In genomic region chr7:102573174-102573830, GRCm38 (mm10) we compare ENCODE assay signal across 29 mouse cellular contexts. TPM values are rescaled to one million over a fixed set of nuclear protein-coding genes. Genes with fewer than 3 reads are reported as not detected.
DNase-seq lines count a peak whose midpoint lies in the region; ATAC-seq and TF ChIP-seq lines count a peak whose summit lies in the region.
"Had no signal": no experiment of that assay in that cellular context is flagged by ENCODE, and none has a peak within 500 bp of the region (broad histone marks: within the 10 kb centered on the region; RNA-seq: fewer than 3 reads in every experiment).

No protein-coding gene starts in this region.

- intact Hi-C loops in heart, postnatal 10 days (cut with DNase I), result no loop called here

- no peak overlapping the region for H3K4me3 ChIP-seq in heart, embryonic 10.5 days
- no peak overlapping the region for H3K4me3 ChIP-seq in midbrain, embryonic 11.5 days (ENCODE audit: low read depth, low read length)
- H3K4me3 ChIP-seq in liver, embryonic 12.5 days, result no peak overlapping the region
- H3K4me3 ChIP-seq: embryonic facial prominence, embryonic 12.5 days; erythroblast, embryonic 14.5 days; heart, adult 2 months; heart, embryonic 15.5 days; limb, embryonic 12.5 days; liver, embryonic 13.5 days; lung, embryonic 15.5 days had no signal

- H3K4me2 ChIP-seq in midbrain, embryonic 11.5 days, result no peak overlapping the region
- H3K4me2 ChIP-seq in liver, embryonic 12.5 days, result no peak overlapping the region
- H3K4me2 ChIP-seq: embryonic facial prominence, embryonic 12.5 days; heart, embryonic 15.5 days; limb, embryonic 12.5 days; liver, embryonic 13.5 days; lung, embryonic 15.5 days had no signal

- peak; percentile 54 for DNase-seq in heart, embryonic 10.5 days (ENCODE audit: low spot score)
- no peak for DNase-seq in heart, postnatal 10 days
- peak; percentile 59 for DNase-seq in brain, embryonic 14.5 days (ENCODE audit: low read depth)
- DNase-seq in embryo, embryonic 10.5 days (ENCODE audit: low spot score), result peak; percentile 56
- peak; percentile 91 for DNase-seq in midbrain, embryonic 11.5 days (ENCODE audit: low spot score, missing footprints)
- no peak for DNase-seq in spleen, postnatal 14 days (ENCODE audit: low spot score in 2 of 2)
- no peak for DNase-seq in thymus, postnatal 4 days
- DNase-seq: adrenal gland, postnatal 10 days; cerebellum, adult 11 months; gastrocnemius, postnatal 25 days; heart, adult 2 months; kidney, adult 11 months; liver, embryonic 13.5 days; spleen, adult 18-20 months had no signal

- no peaks in the 10 kb centered on the region for H3K36me3 ChIP-seq in heart, embryonic 10.5 days
- H3K36me3 ChIP-seq in midbrain, embryonic 11.5 days (ENCODE audit: control insufficient read depth, insufficient read depth, low read length), result no peaks in the 10 kb centered on the region
- H3K36me3 ChIP-seq in liver, embryonic 12.5 days, result no peaks in the 10 kb centered on the region
- H3K36me3 ChIP-seq: embryonic facial prominence, embryonic 12.5 days; heart, embryonic 15.5 days; limb, embryonic 12.5 days; liver, embryonic 13.5 days; lung, embryonic 15.5 days had no signal

- TF ChIP-seq POLR2A in brain, embryonic 14.5 days (IDR thresholded peaks at IDR 0.05; ENCODE audit: borderline replicate concordance, extremely low read depth, insufficient read depth, insufficient read length, poor library complexity, severe bottlenecking), result no peak

- H3K9me3 ChIP-seq in heart, embryonic 10.5 days, result no peaks in the 10 kb centered on the region
- H3K9me3 ChIP-seq in midbrain, embryonic 11.5 days (ENCODE audit: control insufficient read depth, low read length), result no peaks in the 10 kb centered on the region
- no peaks in the 10 kb centered on the region for H3K9me3 ChIP-seq in liver, embryonic 12.5 days (replicated peaks)
- H3K9me3 ChIP-seq: embryonic facial prominence, embryonic 12.5 days; heart, embryonic 15.5 days; limb, embryonic 12.5 days; liver, embryonic 13.5 days; lung, embryonic 15.5 days had no signal

- WGBS in heart, embryonic 10.5 days, result 67% methylated on average over 3 of the region's 3 CpGs
- 27% methylated on average over 3 of the region's 3 CpGs for WGBS in midbrain, embryonic 11.5 days
- WGBS in liver, embryonic 12.5 days (ENCODE audit: insufficient replicate concordance), result 75% methylated on average over 3 of the region's 3 CpGs

- peak; percentile 89 for ATAC-seq in midbrain, embryonic 11.5 days (ENCODE audit: low FRiP score)
- ATAC-seq in liver, embryonic 12.5 days, result no peak

- H3K27ac ChIP-seq in heart, embryonic 10.5 days, result no peak overlapping the region
- H3K27ac ChIP-seq in midbrain, embryonic 11.5 days (ENCODE audit: low read depth, low read length), result peak overlapping the region; percentile 57; the same call in 1 of the 2 replicates
- H3K27ac ChIP-seq in liver, embryonic 12.5 days, result no peak overlapping the region
- H3K27ac ChIP-seq: embryonic facial prominence, embryonic 12.5 days; heart, adult 2 months; heart, embryonic 15.5 days; limb, embryonic 12.5 days; liver, embryonic 13.5 days; lung, embryonic 15.5 days; macrophage had no signal

- H3K4me1 ChIP-seq in heart, embryonic 10.5 days, result no peaks in the 10 kb centered on the region
- H3K4me1 ChIP-seq in midbrain, embryonic 11.5 days (ENCODE audit: control insufficient read depth, insufficient read depth, low read length), result peaks cover 5% of the 10 kb centered on the region; the same call in 1 of the 2 replicates
- no peaks in the 10 kb centered on the region for H3K4me1 ChIP-seq in liver, embryonic 12.5 days
- H3K4me1 ChIP-seq: embryonic facial prominence, embryonic 12.5 days; heart, embryonic 15.5 days; limb, embryonic 12.5 days; liver, embryonic 13.5 days; lung, embryonic 15.5 days had no signal

- H3K9ac ChIP-seq in midbrain, embryonic 11.5 days (ENCODE audit: low read length), result no peak overlapping the region
- H3K9ac ChIP-seq in liver, embryonic 12.5 days, result no peak overlapping the region
- H3K9ac ChIP-seq: embryonic facial prominence, embryonic 12.5 days; heart, embryonic 15.5 days; limb, embryonic 12.5 days; liver, embryonic 13.5 days; lung, embryonic 15.5 days had no signal

- H3K27me3 ChIP-seq in heart, embryonic 10.5 days (ENCODE audit: insufficient read depth, poor library complexity, severe bottlenecking), result no peaks in the 10 kb centered on the region
- H3K27me3 ChIP-seq in midbrain, embryonic 11.5 days (ENCODE audit: control insufficient read depth, insufficient read depth, low read length), result no peaks in the 10 kb centered on the region
- no peaks in the 10 kb centered on the region for H3K27me3 ChIP-seq in liver, embryonic 12.5 days (replicated peaks)
- H3K27me3 ChIP-seq: embryonic facial prominence, embryonic 12.5 days; heart, embryonic 15.5 days; limb, embryonic 12.5 days; liver, embryonic 13.5 days; lung, embryonic 15.5 days had no signal

- TF ChIP-seq CTCF in brain, embryonic 14.5 days (IDR thresholded peaks at IDR 0.05; ENCODE audit: borderline replicate concordance, extremely low read depth, insufficient read depth, insufficient read length), result no peak

RNA-seq across cellular contexts. Expression of gene Olfr550, which starts 2.1 kb away (rescaled TPM):
- not detected in 2 replicates for polyA plus RNA-seq in heart, embryonic 10.5 days (2016; fragmentation: Nextera tagmentation; extraction: Ambion mirVana)
- total RNA-seq in heart, postnatal 10 days (2021), result under 1 TPM in 1 of 2 experiments, not detected in 1; 0.24 TPM
- polyA plus RNA-seq in brain, embryonic 14.5 days (2012; rRNA removed), result not detected in 2 replicates
- polyA plus RNA-seq in midbrain, embryonic 11.5 days (2014; fragmentation: Nextera tagmentation; extraction: Ambion mirVana), result not detected in 2 replicates
- polyA plus RNA-seq in liver, embryonic 12.5 days (2016; fragmentation: Nextera tagmentation; extraction: Ambion mirVana), result not detected in 2 replicates
- total RNA-seq: adrenal gland, postnatal 10 days; hematopoietic stem cell, adult 5-6 weeks; monocyte, adult 5-6 weeks had no signal
- polyA plus RNA-seq: erythroblast, embryonic 14.5 days; heart, embryonic 15.5 days; kidney, embryonic 16.5 days; large intestine, adult 2 months; limb, embryonic 12.5 days; liver, embryonic 13.5 days; lung, embryonic 15.5 days; macrophage; neural tube, embryonic 11.5 days; stomach, embryonic 14.5 days had no signal

RNA-seq across cellular contexts. Expression of gene Trim21, which starts 8.0 kb away (rescaled TPM):
- polyA plus RNA-seq in heart, embryonic 10.5 days (2016; fragmentation: Nextera tagmentation; extraction: Ambion mirVana), result 0.47 and 0.65 TPM in 2 replicates
- total RNA-seq in heart, postnatal 10 days (2021), result 1 to 10 TPM; 5.2 to 5.7 TPM
- polyA plus RNA-seq in brain, embryonic 14.5 days (2012; rRNA removed), result 1.3 and 1.5 TPM in 2 replicates
- polyA plus RNA-seq in midbrain, embryonic 11.5 days (2014; fragmentation: Nextera tagmentation; extraction: Ambion mirVana), result 0.42 and 0.44 TPM in 2 replicates
- 0.49 and 0.62 TPM in 2 replicates for polyA plus RNA-seq in liver, embryonic 12.5 days (2016; fragmentation: Nextera tagmentation; extraction: Ambion mirVana)

RNA-seq across cellular contexts. Expression of gene Olfr551, which starts 18.4 kb away (rescaled TPM):
- not detected in 2 replicates for polyA plus RNA-seq in heart, embryonic 10.5 days (2016; fragmentation: Nextera tagmentation; extraction: Ambion mirVana)
- not detected for total RNA-seq in heart, postnatal 10 days (2021)
- not detected in 2 replicates for polyA plus RNA-seq in brain, embryonic 14.5 days (2012; rRNA removed)
- not detected in 2 replicates for polyA plus RNA-seq in midbrain, embryonic 11.5 days (2014; fragmentation: Nextera tagmentation; extraction: Ambion mirVana)
- not detected in 2 replicates for polyA plus RNA-seq in liver, embryonic 12.5 days (2016; fragmentation: Nextera tagmentation; extraction: Ambion mirVana)
- total RNA-seq: adrenal gland, postnatal 10 days; gastrocnemius, postnatal 25 days; heart, adult 2 months; hematopoietic stem cell, adult 5-6 weeks; layer of hippocampus, postnatal 25 days; left cerebral cortex, postnatal 10 days had no signal
- polyA plus RNA-seq: embryonic facial prominence, embryonic 12.5 days; erythroblast, embryonic 14.5 days; heart, adult 2 months; heart, embryonic 15.5 days; kidney, embryonic 16.5 days; large intestine, adult 2 months; limb, embryonic 12.5 days; liver, embryonic 13.5 days; lung, embryonic 15.5 days; macrophage; neural tube, embryonic 11.5 days; stomach, embryonic 14.5 days had no signal

RNA-seq across cellular contexts. Expression of gene Olfr549, which starts 23.6 kb away (rescaled TPM):
- polyA plus RNA-seq in heart, embryonic 10.5 days (2016; fragmentation: Nextera tagmentation; extraction: Ambion mirVana), result not detected in 2 replicates
- total RNA-seq in heart, postnatal 10 days (2021), result not detected
- not detected in 2 replicates for polyA plus RNA-seq in brain, embryonic 14.5 days (2012; rRNA removed)
- polyA plus RNA-seq in midbrain, embryonic 11.5 days (2014; fragmentation: Nextera tagmentation; extraction: Ambion mirVana), result not detected in 2 replicates
- not detected in 2 replicates for polyA plus RNA-seq in liver, embryonic 12.5 days (2016; fragmentation: Nextera tagmentation; extraction: Ambion mirVana)
- total RNA-seq: adrenal gland, postnatal 10 days; gastrocnemius, postnatal 25 days; heart, adult 2 months; hematopoietic stem cell, adult 5-6 weeks; layer of hippocampus, postnatal 25 days; left cerebral cortex, postnatal 10 days; monocyte, adult 5-6 weeks had no signal
- polyA plus RNA-seq: embryonic facial prominence, embryonic 12.5 days; erythroblast, embryonic 14.5 days; heart, adult 2 months; heart, embryonic 15.5 days; kidney, embryonic 16.5 days; large intestine, adult 2 months; limb, embryonic 12.5 days; liver, embryonic 13.5 days; lung, embryonic 15.5 days; macrophage; neural tube, embryonic 11.5 days; stomach, embryonic 14.5 days had no signal

RNA-seq across cellular contexts. Expression of gene Olfr552, which starts 24.3 kb away (rescaled TPM):
- polyA plus RNA-seq in heart, embryonic 10.5 days (2016; fragmentation: Nextera tagmentation; extraction: Ambion mirVana), result not detected in 2 replicates
- under 1 TPM; 0.12 to 0.24 TPM for total RNA-seq in heart, postnatal 10 days (2021)
- polyA plus RNA-seq in brain, embryonic 14.5 days (2012; rRNA removed), result not detected in 2 replicates
- polyA plus RNA-seq in midbrain, embryonic 11.5 days (2014; fragmentation: Nextera tagmentation; extraction: Ambion mirVana), result not detected in 2 replicates
- polyA plus RNA-seq in liver, embryonic 12.5 days (2016; fragmentation: Nextera tagmentation; extraction: Ambion mirVana), result not detected in 2 replicates
- total RNA-seq: hematopoietic stem cell, adult 5-6 weeks; left cerebral cortex, postnatal 10 days; monocyte, adult 5-6 weeks had no signal
- polyA plus RNA-seq: embryonic facial prominence, embryonic 12.5 days; erythroblast, embryonic 14.5 days; heart, adult 2 months; heart, embryonic 15.5 days; kidney, embryonic 16.5 days; large intestine, adult 2 months; limb, embryonic 12.5 days; liver, embryonic 13.5 days; lung, embryonic 15.5 days; macrophage; neural tube, embryonic 11.5 days; stomach, embryonic 14.5 days had no signal

Comparison
In these comparisons a context has a peak if more than half of its experiments do, and no peak if none do; other contexts are left out.
1. DNase-seq: peak in heart, embryonic 10.5 days (single experiment), brain, embryonic 14.5 days (single experiment), embryo, embryonic 10.5 days (single experiment) and midbrain, embryonic 11.5 days (single experiment); none in heart, postnatal 10 days (0 of 2), spleen, postnatal 14 days (0 of 2) and thymus, postnatal 4 days (single experiment).